Mouse (Mus musculus): ENCODE measurements around the gene Gdi2. TPM values are rescaled to one million over a fixed set of nuclear protein-coding genes. Genes with fewer than 3 reads are reported as not detected.
"Not testable (repeated sequence)": the region's sequence is repeated elsewhere in the genome, so short reads cannot be mapped to it uniquely, and the experiment has no call there.

Gdi2 gene
- polyA plus RNA-seq, 2 experiments: 57.2 to 162 TPM

DNA sequence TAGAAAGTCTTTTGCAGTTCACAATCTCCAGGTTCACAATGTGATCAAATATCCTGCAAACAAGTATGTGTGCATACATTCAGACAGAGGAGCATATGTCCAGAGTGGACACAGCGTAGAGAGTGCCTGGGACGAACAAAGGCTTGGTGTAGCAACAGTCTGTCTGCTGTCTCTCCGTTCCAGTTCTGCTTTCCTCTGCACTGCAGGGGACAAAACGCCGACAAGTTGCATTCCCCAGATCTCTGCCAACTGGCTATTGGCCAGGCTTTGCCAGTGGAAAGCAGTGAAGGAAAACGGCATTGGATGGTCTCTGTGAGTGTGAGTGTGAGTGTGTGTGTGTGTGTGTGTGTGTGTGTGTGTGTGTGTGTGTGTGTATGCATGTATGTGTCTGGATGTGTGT, 14.4 kb upstream of the Gdi2 start:
- DNase-seq (ENCODE audit: low read depth in 3 of 3, low spot score in 3 of 3) (no peak), ATAC-seq (ENCODE audit: insufficient read depth) (no peak)
- Histone ChIP-seq H3K27me3 (ENCODE audit: control insufficient read depth, insufficient read depth, low read length) (no peaks in the 10 kb centered on the region), H3K4me2 (ENCODE audit: low read depth) (no peak overlapping the region), H3K4me3 (ENCODE audit: insufficient read depth in 1 of 2, low read depth in 2 of 2, low read length in 2 of 2) (no peak overlapping the region), H3K9ac (replicated peaks) (no peak overlapping the region), H3K9me3 (ENCODE audit: control insufficient read depth, low read length) (no peaks in the 10 kb centered on the region), H3K27ac (no peak overlapping the region), H3K4me1 (replicated peaks; ENCODE audit: control insufficient read depth in 2 of 2, insufficient read depth in 2 of 2, low read length in 1 of 2) (0 out of 4 replicates have a peak, but pooled peaks cover 0 to 2% of the 10 kb centered on the region in 2 experiments), H3K36me3 (replicated peaks; ENCODE audit: control insufficient read depth, insufficient read depth, low read depth) (no peaks in the 10 kb centered on the region)
- no peak for TF ChIP-seq EP300 (IDR thresholded peaks at IDR 0.05; ENCODE audit: low read depth)
- TF ChIP-seq CTCF (IDR thresholded peaks at IDR 0.05; ENCODE audit: low read depth): no peak
- 47% methylated on average over 6 of the region's 6 CpGs for WGBS (ENCODE audit: insufficient replicate concordance)

DNA sequence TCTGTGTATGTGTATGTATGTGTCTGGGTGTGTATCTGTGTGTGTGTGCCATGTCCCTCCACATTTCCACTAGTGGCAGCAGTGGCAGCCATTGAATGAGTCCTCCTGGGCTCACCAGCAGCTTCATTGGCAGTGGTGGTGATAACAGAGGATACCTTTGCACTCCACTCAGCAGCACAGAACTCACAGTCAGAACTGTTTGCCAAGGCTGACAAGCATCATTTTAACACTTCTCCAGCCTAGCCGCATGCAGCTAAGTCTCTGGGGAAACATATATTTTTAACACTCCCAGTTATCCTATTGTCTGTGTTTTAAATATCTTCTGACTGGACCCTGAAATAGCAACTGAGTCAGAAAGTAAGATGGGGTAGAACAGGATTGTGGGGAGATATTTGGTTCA, 13.9 kb upstream of the Gdi2 start:
- no peak for DNase-seq (ENCODE audit: low read depth in 3 of 3, low spot score in 3 of 3)
- H3K4me1 ChIP-seq (replicated peaks; ENCODE audit: control insufficient read depth in 2 of 2, insufficient read depth in 2 of 2, low read length in 1 of 2): 0 out of 4 replicates have a peak, but pooled peaks cover 0 to 2% of the 10 kb centered on the region in 2 experiments
- WGBS (ENCODE audit: insufficient replicate concordance): 78% methylated on average over 1 of the region's 1 CpGs
- H3K9me3 ChIP-seq (ENCODE audit: control insufficient read depth, low read length): no peaks in the 10 kb centered on the region
- no peak for ATAC-seq (ENCODE audit: insufficient read depth)
- no peak overlapping the region for H3K9ac ChIP-seq (replicated peaks)
- H3K27ac ChIP-seq: no peak overlapping the region
- no peak overlapping the region for H3K4me3 ChIP-seq (ENCODE audit: insufficient read depth in 1 of 2, low read depth in 2 of 2, low read length in 2 of 2)
- TF ChIP-seq CTCF (IDR thresholded peaks at IDR 0.05; ENCODE audit: low read depth) (no peak), EP300 (IDR thresholded peaks at IDR 0.05; ENCODE audit: low read depth) (no peak)
- H3K4me2 ChIP-seq (ENCODE audit: low read depth): no peak overlapping the region
- no peaks in the 10 kb centered on the region for H3K36me3 ChIP-seq (replicated peaks; ENCODE audit: control insufficient read depth, insufficient read depth, low read depth)
- H3K27me3 ChIP-seq (ENCODE audit: control insufficient read depth, insufficient read depth, low read length): no peaks in the 10 kb centered on the region

DNA sequence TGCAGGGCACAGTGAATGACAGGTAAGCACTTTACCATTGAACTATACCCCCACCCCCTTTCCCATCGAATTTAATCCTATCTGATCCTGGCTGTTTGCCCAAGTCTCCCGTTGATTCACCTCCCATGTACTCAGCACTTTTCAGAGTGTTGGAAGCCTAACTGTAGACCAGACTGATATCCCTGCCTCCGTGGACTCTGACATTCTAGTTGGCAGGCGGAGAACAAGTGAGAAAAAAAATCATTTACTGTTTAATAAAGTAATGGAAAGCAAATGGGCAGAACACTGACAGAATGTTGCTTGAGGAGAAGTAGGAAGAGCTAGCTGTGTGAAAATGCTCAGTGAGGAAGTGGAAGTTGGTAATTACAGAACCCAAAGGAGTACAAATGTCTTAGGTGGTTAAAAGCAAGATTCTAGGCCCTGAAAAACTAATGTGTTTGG, 12.2 kb upstream of the Gdi2 start:
- H3K36me3 ChIP-seq (replicated peaks; ENCODE audit: control insufficient read depth, insufficient read depth, low read depth): no peaks in the 10 kb centered on the region
- no peak overlapping the region for H3K4me3 ChIP-seq (ENCODE audit: insufficient read depth in 1 of 2, low read depth in 2 of 2, low read length in 2 of 2)
- H3K27ac ChIP-seq: no peak overlapping the region
- 0 out of 4 replicates have a peak, but pooled peaks cover 0 to 2% of the 10 kb centered on the region in 2 experiments for H3K4me1 ChIP-seq (replicated peaks; ENCODE audit: control insufficient read depth in 2 of 2, insufficient read depth in 2 of 2, low read length in 1 of 2)
- no peaks in the 10 kb centered on the region for H3K9me3 ChIP-seq (ENCODE audit: control insufficient read depth, low read length)
- no peak for DNase-seq (ENCODE audit: low read depth in 3 of 3, low spot score in 3 of 3)
- ATAC-seq (ENCODE audit: insufficient read depth): no peak
- no peaks in the 10 kb centered on the region for H3K27me3 ChIP-seq (ENCODE audit: control insufficient read depth, insufficient read depth, low read length)
- no peak overlapping the region for H3K9ac ChIP-seq (replicated peaks)
- 53% methylated on average over 4 of the region's 4 CpGs for WGBS (ENCODE audit: insufficient replicate concordance)
- TF ChIP-seq CTCF (IDR thresholded peaks at IDR 0.05; ENCODE audit: low read depth) (no peak), EP300 (IDR thresholded peaks at IDR 0.05; ENCODE audit: low read depth) (no peak)
- H3K4me2 ChIP-seq (ENCODE audit: low read depth): no peak overlapping the region

GRCm38 (mm10) chr13:3526328-3526727, 11.5 kb upstream of the Gdi2 start:
- no peaks in the 10 kb centered on the region for H3K36me3 ChIP-seq (replicated peaks; ENCODE audit: control insufficient read depth, insufficient read depth, low read depth)
- no peak overlapping the region for H3K4me3 ChIP-seq (ENCODE audit: insufficient read depth in 1 of 2, low read depth in 2 of 2, low read length in 2 of 2)
- no peak for ATAC-seq (ENCODE audit: insufficient read depth)
- H3K9me3 ChIP-seq (ENCODE audit: control insufficient read depth, low read length): no peaks in the 10 kb centered on the region
- no peaks in the 10 kb centered on the region for H3K27me3 ChIP-seq (ENCODE audit: control insufficient read depth, insufficient read depth, low read length)
- DNase-seq (ENCODE audit: low read depth in 3 of 3, low spot score in 3 of 3): no peak
- H3K4me1 ChIP-seq (replicated peaks; ENCODE audit: control insufficient read depth in 2 of 2, insufficient read depth in 2 of 2, low read length in 1 of 2): 0 out of 4 replicates have a peak, but pooled peaks cover 0 to 2% of the 10 kb centered on the region in 2 experiments
- no peak overlapping the region for H3K4me2 ChIP-seq (ENCODE audit: low read depth)
- 23% methylated on average over 8 of the region's 8 CpGs for WGBS (ENCODE audit: insufficient replicate concordance)
- no peak for TF ChIP-seq CTCF (IDR thresholded peaks at IDR 0.05; ENCODE audit: low read depth)
- no peak overlapping the region for H3K9ac ChIP-seq (replicated peaks)
- no peak overlapping the region for H3K27ac ChIP-seq

- Histone ChIP-seq H3K36me3 (replicated peaks; ENCODE audit: control insufficient read depth, insufficient read depth, low read depth) (no peaks in the 10 kb centered on the region), H3K9ac (replicated peaks) (no peak overlapping the region), H3K9me3 (ENCODE audit: control insufficient read depth, low read length) (no peaks in the 10 kb centered on the region), H3K4me2 (ENCODE audit: low read depth) (no peak overlapping the region), H3K27me3 (ENCODE audit: control insufficient read depth, insufficient read depth, low read length) (no peaks in the 10 kb centered on the region), H3K4me1 (replicated peaks; ENCODE audit: control insufficient read depth in 2 of 2, insufficient read depth in 2 of 2, low read length in 1 of 2) (0 out of 4 replicates have a peak, but pooled peaks cover 0 to 1% of the 10 kb centered on the region in 2 experiments), H3K27ac (no peak overlapping the region), H3K4me3 (ENCODE audit: insufficient read depth in 1 of 2, low read depth in 2 of 2, low read length in 2 of 2) (no peak overlapping the region)
- TF ChIP-seq EP300 (IDR thresholded peaks at IDR 0.05; ENCODE audit: low read depth): no peak
- TF ChIP-seq CTCF (IDR thresholded peaks at IDR 0.05; ENCODE audit: low read depth): no peak
- ATAC-seq (ENCODE audit: insufficient read depth) (no peak), DNase-seq (ENCODE audit: low read depth in 3 of 3, low spot score in 3 of 3) (no peak)
- WGBS (ENCODE audit: insufficient replicate concordance): 33% methylated on average over 3 of the region's 3 CpGs
These were observed 7.4 kb upstream of the Gdi2 start for GRCm38 (mm10) chr13:3530451-3530850.

DNA sequence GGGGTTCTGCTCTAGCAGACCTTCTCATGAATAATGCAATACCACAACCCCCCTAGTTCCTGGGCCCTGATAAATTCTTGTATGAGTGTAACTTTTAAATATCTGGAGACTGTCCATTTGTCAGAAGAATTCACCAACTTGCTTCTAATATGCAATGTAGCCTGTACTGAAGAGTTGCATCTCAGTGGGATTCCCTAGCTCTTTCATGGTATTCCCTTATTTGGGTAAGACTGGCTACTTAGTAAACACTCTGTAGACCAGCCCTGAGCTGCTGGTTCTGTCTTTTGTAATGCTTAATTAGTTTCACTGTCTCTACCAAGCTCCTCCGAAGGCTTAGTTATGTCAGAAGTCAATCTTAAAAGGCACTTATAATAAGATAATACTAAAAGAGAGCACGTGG, 6.7 kb upstream of the Gdi2 start:
- WGBS (ENCODE audit: insufficient replicate concordance): 65% methylated on average over 2 of the region's 2 CpGs
- not testable (repeated sequence) for H3K4me1 ChIP-seq (replicated peaks; ENCODE audit: control insufficient read depth in 2 of 2, insufficient read depth in 2 of 2, low read length in 1 of 2); ATAC-seq (ENCODE audit: insufficient read depth)

More for the DNA sequence above, 6.7 kb upstream of the Gdi2 start:
- not testable (repeated sequence) for H3K36me3 ChIP-seq (replicated peaks; ENCODE audit: control insufficient read depth, insufficient read depth, low read depth); H3K4me3 ChIP-seq (ENCODE audit: insufficient read depth in 1 of 2, low read depth in 2 of 2, low read length in 2 of 2); H3K9me3 ChIP-seq (ENCODE audit: control insufficient read depth, low read length); H3K27ac ChIP-seq; H3K4me2 ChIP-seq (ENCODE audit: low read depth); DNase-seq (ENCODE audit: low read depth in 3 of 3, low spot score in 3 of 3); H3K9ac ChIP-seq (replicated peaks); H3K27me3 ChIP-seq (ENCODE audit: control insufficient read depth, insufficient read depth, low read length)

Data from liver, embryonic 14.5 days (tissue).